Mouse (Mus musculus) kidney, embryonic 14.5 days (tissue): Measurements from ENCODE around the gene Dazap2. TPM values are rescaled to one million over a fixed set of nuclear protein-coding genes. Genes with fewer than 3 reads are reported as not detected.

Experiments
- ATAC-seq: fragments of 200-750 bp; cut with Nextera tagmentation; 2 replicates; pipeline ENCODE4 v1.8.0; 2017; ENCODE audit warnings: moderate number of reproducible peaks, mild to moderate bottlenecking, moderate TSS enrichment, moderate library complexity; ENCODE audit not compliant: low FRiP score, low TSS enrichment
- H3K27ac ChIP-seq: fragments of 300-500 bp; sonication (generic); 2 replicates; pipeline ENCODE4 v1.5.1; 2014; ENCODE audit warnings: low read depth, mild to moderate bottlenecking, low read length, moderate library complexity, mixed read lengths
- H3K27me3 ChIP-seq: fragments of 300-500 bp; sonication (generic); 2 replicates; pipeline ENCODE4 v1.6.1; 2014; ENCODE audit warnings: mild to moderate bottlenecking, low read length; ENCODE audit not compliant: control insufficient read depth, insufficient read depth
- H3K36me3 ChIP-seq: fragments of 300-500 bp; sonication (generic); 2 replicates; pipeline ENCODE4 v1.6.1; 2014; ENCODE audit warnings: low read length, mixed read lengths; ENCODE audit not compliant: control insufficient read depth, insufficient read depth
- H3K4me1 ChIP-seq: fragments of 300-500 bp; sonication (generic); 2 replicates; pipeline ENCODE4 v1.6.1; 2014; ENCODE audit warnings: low read length, mixed read lengths; ENCODE audit not compliant: control insufficient read depth, insufficient read depth
- H3K4me2 ChIP-seq: fragments of 300-500 bp; sonication (generic); replicated peaks from 2 replicates; pipeline ENCODE4 v1.6.1; 2014; ENCODE audit warnings: low read depth, mild to moderate bottlenecking, low read length
- H3K4me3 ChIP-seq: fragments of 300-500 bp; sonication (generic); 2 replicates; pipeline ENCODE4 v1.5.1; 2014; ENCODE audit warnings: mild to moderate bottlenecking, low read length
- H3K9ac ChIP-seq: fragments of 300-500 bp; sonication (generic); 2 replicates; pipeline ENCODE4 v1.6.1; 2014; ENCODE audit warnings: low read depth, mild to moderate bottlenecking, low read length, moderate library complexity
- H3K9me3 ChIP-seq: fragments of 300-500 bp; sonication (generic); 2 replicates; pipeline ENCODE4 v1.6.1; 2016; ENCODE audit warnings: low read length; ENCODE audit not compliant: control insufficient read depth
- WGBS: fragments of 180-500 bp; shearing (Covaris S2); extraction: QIAGEN DNeasy Blood & Tissue Kit; methylation state at CpG from one replicate; pipeline ENCODE4 v1.1.7; 2014; 5-methylcytosine and 5-hydroxymethylcytosine counted together
- polyA plus RNA-seq: library from polyadenylated mRNA; unstranded; fragments of >200 nt; fragmentation: Nextera tagmentation; extraction: Ambion mirVana; gene quantifications from 2 replicates; pipeline ENCODE4 v1.2.1, GENCODE M21; 2014

The Dazap2 gene
- polyA plus RNA-seq, 1 experiment from 2014 or later, result 274 TPM

DNA sequence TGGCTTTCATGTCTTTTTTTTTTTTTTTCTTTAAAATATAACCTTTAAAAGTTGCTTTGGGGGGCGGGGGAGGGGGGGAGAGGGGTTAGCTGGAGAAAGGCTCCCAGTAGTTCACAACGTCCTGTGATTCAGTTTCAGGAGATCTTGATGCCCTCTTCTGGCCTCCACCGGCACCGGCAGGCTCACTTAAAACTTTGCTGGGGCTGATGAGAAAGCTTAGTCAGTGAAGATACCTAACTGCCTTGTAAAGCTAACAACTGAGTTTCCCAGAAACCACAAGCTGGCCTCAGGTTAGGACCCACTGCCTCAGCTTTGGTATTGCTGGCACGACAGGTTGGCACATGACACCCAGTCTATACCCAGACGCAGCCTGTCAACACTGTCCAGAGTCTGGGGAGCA lies 22.5 kb downstream of the Dazap2 start:
- Histone ChIP-seq H3K27me3 (peaks cover 25% of the 10 kb centered on the region), H3K36me3 (no peaks in the 10 kb centered on the region), H3K9me3 (no peaks in the 10 kb centered on the region), H3K4me2 (peak overlapping the region; percentile 95; the same call in 1 of the 2 replicates), H3K4me1 (peaks cover 26% of the 10 kb centered on the region; the same call in 1 of the 2 replicates), H3K9ac (no peak overlapping the region; the same call in 1 of the 2 replicates), H3K4me3 (no peak overlapping the region; the same call in 1 of the 2 replicates), H3K27ac (no peak overlapping the region)
- ATAC-seq, result no peak; the same call in 1 of the 2 replicates
- 9% methylated on average over 6 of the region's 6 CpGs for WGBS

DNA sequence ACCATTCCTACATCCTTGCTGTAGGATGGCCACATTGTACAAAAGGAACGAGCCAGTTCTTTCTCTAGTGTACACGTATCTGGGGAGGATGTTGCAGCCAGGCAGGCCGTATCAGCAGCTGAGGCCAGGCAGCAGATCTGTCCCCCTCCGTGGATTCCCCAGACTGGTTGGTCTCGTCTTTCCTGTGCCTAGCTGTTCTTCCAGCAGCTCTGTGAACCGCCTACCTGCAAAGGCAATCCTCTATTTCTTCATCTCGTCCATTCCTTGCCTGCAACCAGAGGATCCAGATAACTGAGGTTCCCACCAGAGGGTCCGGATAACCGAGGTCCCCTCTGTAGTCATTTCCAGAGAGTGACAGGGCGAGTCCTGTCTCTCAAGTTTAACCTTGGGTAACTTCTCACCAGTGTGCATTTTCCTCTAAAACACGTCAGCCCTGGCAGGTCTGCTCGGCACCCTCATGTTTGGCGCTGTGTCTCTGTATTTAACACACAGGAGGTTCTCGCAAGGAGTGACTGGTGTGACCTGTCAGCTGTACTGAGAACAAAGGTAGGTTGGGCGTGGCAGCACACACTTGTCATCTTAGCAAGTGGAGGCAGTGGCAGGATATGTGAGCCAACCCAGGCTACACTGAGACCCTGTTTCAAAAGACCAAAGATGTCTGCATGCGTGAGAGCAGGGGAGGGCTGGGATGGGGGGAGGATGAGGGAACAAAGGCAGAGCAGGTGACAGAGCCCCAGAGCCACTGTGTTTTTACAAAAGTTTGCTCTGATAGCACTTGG lies 25.0 kb downstream of the Dazap2 start:
- Histone ChIP-seq H3K27me3 (peaks cover 18% of the 10 kb centered on the region), H3K9ac (no peak overlapping the region), H3K4me2 (no peak overlapping the region), H3K4me3 (no peak overlapping the region), H3K27ac (no peak overlapping the region), H3K4me1 (peaks cover 26% of the 10 kb centered on the region; the same call in 1 of the 2 replicates), H3K36me3 (no peaks in the 10 kb centered on the region), H3K9me3 (no peaks in the 10 kb centered on the region)
- 72% methylated on average over 16 of the region's 16 CpGs for WGBS
- no peak for ATAC-seq

DNA sequence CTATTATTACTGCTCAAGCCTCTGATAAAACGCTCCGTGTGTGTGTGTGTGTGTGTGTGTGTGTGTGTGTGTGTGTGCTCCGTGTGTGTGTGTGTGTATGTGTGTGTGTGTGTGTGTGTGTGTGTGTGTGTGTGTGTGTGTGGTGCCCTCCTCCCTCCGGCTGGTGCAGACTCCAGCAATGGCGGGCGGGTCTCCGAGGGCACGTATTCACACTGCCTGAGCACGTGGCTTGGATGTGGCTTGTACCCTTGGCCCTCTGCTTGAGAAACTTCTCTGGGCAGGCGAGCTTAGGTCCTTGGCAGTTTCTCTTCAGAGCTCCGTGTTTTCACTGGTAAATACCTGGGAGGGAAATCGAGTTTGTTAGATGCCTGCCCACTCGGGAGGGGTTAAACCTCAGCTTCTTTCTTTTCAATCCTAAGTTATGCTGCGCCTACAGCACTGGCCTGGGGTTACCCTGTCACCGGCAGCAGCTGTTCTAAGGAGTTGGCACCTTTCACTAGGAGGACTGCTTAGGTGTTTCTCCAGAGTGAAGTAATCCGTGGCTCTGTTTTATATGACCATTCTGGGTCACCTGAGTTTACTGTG lies 26.2 kb downstream of the Dazap2 start:
- no peak overlapping the region for H3K4me2 ChIP-seq
- H3K36me3 ChIP-seq, result no peaks in the 10 kb centered on the region
- peaks cover 19% of the 10 kb centered on the region; the same call in 1 of the 2 replicates for H3K4me1 ChIP-seq
- no peak overlapping the region for H3K9ac ChIP-seq
- WGBS, result 71% methylated on average over 15 of the region's 16 CpGs
- ATAC-seq, result no peak
- H3K27me3 ChIP-seq, result peaks cover 6% of the 10 kb centered on the region
- H3K27ac ChIP-seq, result no peak overlapping the region
- H3K9me3 ChIP-seq, result no peaks in the 10 kb centered on the region
- H3K4me3 ChIP-seq, result no peak overlapping the region

GRCm38 (mm10) chr15:100642451-100642850 lies 27.3 kb downstream of the Dazap2 start:
- no peak for ATAC-seq
- H3K36me3 ChIP-seq, result no peaks in the 10 kb centered on the region
- no peak overlapping the region for H3K27ac ChIP-seq
- H3K4me1 ChIP-seq, result peaks cover 8% of the 10 kb centered on the region; the same call in 1 of the 2 replicates
- H3K27me3 ChIP-seq, result peaks cover 4% of the 10 kb centered on the region; the same call in 1 of the 2 replicates
- WGBS, result 89% methylated on average over 7 of the region's 7 CpGs
- H3K4me3 ChIP-seq, result no peak overlapping the region
- H3K9me3 ChIP-seq, result no peaks in the 10 kb centered on the region
- H3K9ac ChIP-seq, result no peak overlapping the region
- H3K4me2 ChIP-seq, result no peak overlapping the region

- no peak overlapping the region for H3K4me2 ChIP-seq
- no peak overlapping the region for H3K27ac ChIP-seq
- no peak overlapping the region for H3K4me3 ChIP-seq
- WGBS, result 76% methylated on average over 6 of the region's 6 CpGs
- ATAC-seq, result no peak
- H3K36me3 ChIP-seq, result no peaks in the 10 kb centered on the region
- no peaks in the 10 kb centered on the region for H3K4me1 ChIP-seq
- no peaks in the 10 kb centered on the region for H3K27me3 ChIP-seq
- no peak overlapping the region for H3K9ac ChIP-seq
- no peaks in the 10 kb centered on the region for H3K9me3 ChIP-seq
Observed at GRCm38 (mm10) chr15:100646161-100646560, 31.0 kb downstream of the Dazap2 start.

DNA sequence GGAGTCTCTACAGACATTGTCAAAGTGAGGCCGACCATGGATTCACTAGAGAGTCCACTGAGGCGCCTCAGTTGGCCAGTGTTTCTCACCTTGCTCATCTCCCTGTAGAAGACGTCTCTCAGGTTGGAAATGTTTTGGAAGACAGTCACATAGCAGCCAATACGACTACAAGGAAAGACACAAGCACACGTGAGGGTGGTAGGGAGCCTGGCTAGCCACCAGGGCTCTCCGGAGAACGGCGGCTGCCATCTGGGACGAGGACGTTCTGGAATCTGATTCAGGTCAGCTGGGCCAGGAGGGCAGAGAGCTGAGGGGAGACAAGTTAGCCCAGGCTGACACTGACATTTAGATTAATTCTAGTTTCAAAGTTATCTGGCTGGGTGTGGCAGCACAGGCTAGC lies 35.0 kb downstream of the Dazap2 start:
- no peaks in the 10 kb centered on the region for H3K36me3 ChIP-seq
- no peak overlapping the region for H3K4me2 ChIP-seq
- H3K9me3 ChIP-seq, result no peaks in the 10 kb centered on the region
- H3K27ac ChIP-seq, result no peak overlapping the region
- H3K9ac ChIP-seq, result no peak overlapping the region
- no peak overlapping the region for H3K4me3 ChIP-seq
- 83% methylated on average over 10 of the region's 10 CpGs for WGBS
- ATAC-seq, result no peak
- no peaks in the 10 kb centered on the region for H3K27me3 ChIP-seq
- H3K4me1 ChIP-seq, result no peaks in the 10 kb centered on the region

- Histone ChIP-seq H3K4me3 (no peak overlapping the region), H3K27me3 (no peaks in the 10 kb centered on the region), H3K4me2 (no peak overlapping the region), H3K9me3 (no peaks in the 10 kb centered on the region), H3K4me1 (no peaks in the 10 kb centered on the region), H3K27ac (no peak overlapping the region), H3K36me3 (no peaks in the 10 kb centered on the region), H3K9ac (no peak overlapping the region)
- WGBS, result 79% methylated on average over 9 of the region's 9 CpGs
- no peak for ATAC-seq
Observed at GRCm38 (mm10) chr15:100651610-100652009, 36.5 kb downstream of the Dazap2 start.

GRCm38 (mm10) chr15:100654271-100654670 lies 39.1 kb downstream of the Dazap2 start:
- Histone ChIP-seq H3K27ac (no peak overlapping the region), H3K27me3 (no peaks in the 10 kb centered on the region), H3K9me3 (no peaks in the 10 kb centered on the region), H3K4me2 (no peak overlapping the region), H3K4me3 (no peak overlapping the region), H3K36me3 (no peaks in the 10 kb centered on the region), H3K4me1 (no peaks in the 10 kb centered on the region), H3K9ac (no peak overlapping the region)
- ATAC-seq, result no peak
- WGBS, result 77% methylated on average over 1 of the region's 1 CpGs

GRCm38 (mm10) chr15:100655201-100655600 lies 40.1 kb downstream of the Dazap2 start:
- H3K9me3 ChIP-seq, result no peaks in the 10 kb centered on the region
- WGBS, result 87% methylated on average over 5 of the region's 5 CpGs
- no peak overlapping the region for H3K4me3 ChIP-seq
- no peaks in the 10 kb centered on the region for H3K4me1 ChIP-seq
- no peak overlapping the region for H3K9ac ChIP-seq
- ATAC-seq, result no peak
- H3K36me3 ChIP-seq, result no peaks in the 10 kb centered on the region
- H3K4me2 ChIP-seq, result no peak overlapping the region
- H3K27me3 ChIP-seq, result no peaks in the 10 kb centered on the region
- H3K27ac ChIP-seq, result no peak overlapping the region
